Mouse (Mus musculus) E14TG2a.4 (cell line): ENCODE results near the gene Il21r.

Experiments used
- H3K27me3 ChIP-seq: 2 replicates; pipeline ENCODE4 v1.6.1; 2014; ENCODE audit warnings: low read length, control low read depth; ENCODE audit not compliant: insufficient read depth
- H3K36me3 ChIP-seq: 2 replicates; pipeline ENCODE4 v1.6.1; 2014; ENCODE audit warnings: low read length, control low read depth; ENCODE audit not compliant: insufficient read depth
- H3K4me1 ChIP-seq: replicated peaks from 2 replicates; pipeline ENCODE4 v1.6.1; 2014; ENCODE audit warnings: low read depth, low read length, control low read depth
- H3K4me3 ChIP-seq: replicated peaks from 2 replicates; pipeline ENCODE4 v1.5.1; 2014; ENCODE audit warnings: mild to moderate bottlenecking, low read length
- H3K9me3 ChIP-seq: 2 replicates; pipeline ENCODE4 v1.6.1; 2014; ENCODE audit warnings: low read length, control low read depth
- CTCF ChIP-seq: conservative IDR thresholded peaks from 2 replicates; pipeline ENCODE4 v1.5.1; 2014; ENCODE audit warnings: low read length
- NANOG ChIP-seq: IDR thresholded peaks from 2 replicates; pipeline ENCODE4 v1.6.1; 2014; ENCODE audit warnings: borderline replicate concordance, low read length, mixed read lengths
- POU5F1 ChIP-seq: IDR thresholded peaks from 2 replicates; pipeline ENCODE4 v1.6.1; 2014; ENCODE audit warnings: low read length, borderline replicate concordance

Il21r gene

DNA sequence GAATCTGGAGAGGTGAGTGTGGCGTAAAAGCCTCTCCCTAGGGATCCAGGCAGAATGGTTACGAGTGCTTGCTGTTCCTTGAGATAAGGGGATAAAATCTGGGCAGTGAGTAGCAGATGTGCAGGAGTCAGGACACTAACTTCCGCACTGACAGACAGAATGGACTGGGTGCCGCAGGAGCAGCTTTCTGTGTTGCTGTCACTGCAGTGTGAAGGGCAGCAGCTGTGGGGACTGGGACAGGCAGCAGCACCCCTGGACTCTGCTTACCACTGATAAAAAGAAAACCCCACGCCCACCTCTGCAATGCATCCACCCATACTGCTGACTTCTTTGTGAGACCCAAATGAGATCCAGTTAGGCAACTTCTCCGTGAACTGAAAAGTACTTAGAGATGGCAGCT lies 67.6 kb downstream of the Il21r start:
- Histone ChIP-seq H3K9me3 (no peaks in the 10 kb centered on the region), H3K36me3 (peaks cover 98% of the 10 kb centered on the region), H3K27me3 (no peaks in the 10 kb centered on the region), H3K4me3 (no peak overlapping the region), H3K4me1 (peaks cover 5% of the 10 kb centered on the region)
- TF ChIP-seq NANOG (no peak), CTCF (no peak), POU5F1 (no peak)

DNA sequence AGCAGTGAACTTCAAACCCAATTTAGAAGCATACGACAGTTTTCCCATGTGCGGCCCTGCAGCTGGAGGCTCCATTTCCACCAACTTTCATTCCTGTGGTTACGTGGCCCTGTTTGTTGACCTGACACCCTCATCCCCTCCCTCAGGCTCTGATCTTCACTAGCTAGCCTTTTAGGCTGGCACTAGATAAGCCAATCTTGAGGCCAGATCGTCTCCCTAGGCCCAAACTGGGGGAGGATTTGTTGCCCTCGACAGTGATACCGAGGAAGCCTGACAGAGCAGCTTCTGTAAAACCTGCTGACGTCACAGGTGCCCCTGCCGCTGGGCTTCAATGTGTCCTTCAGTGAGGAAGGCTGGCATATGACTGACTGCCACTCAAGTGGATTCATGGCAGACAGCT lies 68.2 kb downstream of the Il21r start:
- Histone ChIP-seq H3K4me3 (no peak overlapping the region), H3K4me1 (peaks cover 5% of the 10 kb centered on the region), H3K36me3 (peaks cover 98% of the 10 kb centered on the region), H3K9me3 (no peaks in the 10 kb centered on the region), H3K27me3 (no peaks in the 10 kb centered on the region)
- TF ChIP-seq CTCF (no peak), POU5F1 (no peak), NANOG (no peak)

- no peaks in the 10 kb centered on the region for H3K4me1 ChIP-seq
- no peaks in the 10 kb centered on the region for H3K27me3 ChIP-seq
- TF ChIP-seq NANOG (no peak), CTCF (peak; percentile 81)
- no peak overlapping the region for H3K4me3 ChIP-seq
- no peaks in the 10 kb centered on the region for H3K9me3 ChIP-seq
- H3K36me3 ChIP-seq, result peaks cover 96% of the 10 kb centered on the region
Measured at GRCm38 (mm10) chr7:125674916-125675315, 71.7 kb downstream of the Il21r start.

- TF ChIP-seq POU5F1 (no peak), CTCF (no peak), NANOG (no peak)
- Histone ChIP-seq H3K27me3 (no peaks in the 10 kb centered on the region), H3K4me1 (no peaks in the 10 kb centered on the region), H3K4me3 (no peak overlapping the region), H3K36me3 (peaks cover 89% of the 10 kb centered on the region), H3K9me3 (no peaks in the 10 kb centered on the region)
Measured at GRCm38 (mm10) chr7:125678756-125679155, 75.5 kb downstream of the Il21r start.

DNA sequence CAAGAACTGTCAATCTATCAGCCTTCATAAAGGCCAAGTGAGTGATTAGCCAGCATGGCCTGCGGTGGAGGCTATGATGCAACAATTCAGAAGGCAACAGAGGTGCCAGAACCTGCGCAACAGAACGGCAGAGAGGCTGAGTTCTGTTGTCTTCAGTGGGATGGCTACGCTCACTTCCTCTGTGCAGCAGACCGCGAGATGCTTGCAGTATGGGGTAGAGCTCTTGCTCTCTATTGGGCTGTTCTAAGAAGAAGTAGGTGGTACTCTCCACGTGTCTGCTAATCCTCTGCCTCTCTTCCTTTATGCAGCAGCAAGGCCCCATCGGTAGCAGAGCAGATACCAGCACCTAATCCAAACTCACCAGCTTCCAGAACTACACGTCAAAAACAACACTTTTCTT lies 76.7 kb downstream of the Il21r start:
- Histone ChIP-seq H3K4me3 (no peak overlapping the region), H3K4me1 (no peaks in the 10 kb centered on the region), H3K36me3 (peaks cover 83% of the 10 kb centered on the region), H3K27me3 (no peaks in the 10 kb centered on the region), H3K9me3 (no peaks in the 10 kb centered on the region)
- TF ChIP-seq NANOG (no peak), POU5F1 (no peak), CTCF (no peak)
